Mouse (Mus musculus) right cerebral cortex, postnatal 4 days (tissue): ENCODE measurements around the gene Carmil2.

Source experiments
- DNase-seq: peaks from one replicate; pipeline ENCODE4 v3.0.0-alpha.2; 2022

The Carmil2 gene

GRCm38 (mm10) chr8:105685796-105686308 lies at the start of gene Carmil2:
TSS of gene Carmil2 (plus strand) at chr8:105686274.
- DNase-seq = no peak

GRCm38 (mm10) chr8:105636963-105637510 lies 49.0 kb upstream of the Carmil2 start, which contains the start of gene Agrp:
TSS of gene Agrp (minus strand) at chr8:105637393.
- peak; percentile 67 for DNase-seq

DNA sequence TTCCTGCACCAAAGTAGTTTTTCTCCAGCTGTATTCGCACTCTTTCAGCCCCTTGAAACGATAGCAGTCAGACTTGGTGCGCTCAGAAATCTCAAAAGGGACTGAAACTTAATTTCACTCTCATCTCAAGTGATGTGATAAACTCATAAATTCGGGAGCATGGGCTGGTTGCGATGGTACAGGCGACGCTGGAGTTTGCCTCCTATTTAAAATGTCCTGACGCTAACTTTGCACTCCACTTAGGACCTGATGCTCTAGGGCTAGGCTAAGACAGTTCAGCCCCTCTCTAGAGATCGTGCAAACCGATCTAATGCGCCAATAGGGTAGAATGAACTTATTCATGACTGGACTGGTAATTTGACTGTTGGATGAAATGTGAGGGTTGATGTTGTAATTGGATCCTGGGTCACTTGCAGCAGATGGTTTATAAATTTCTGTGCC lies 48.5 kb upstream of the Carmil2 start:
- no peak for DNase-seq

GRCm38 (mm10) chr8:105638510-105638909 lies 47.6 kb upstream of the Carmil2 start:
- DNase-seq = no peak

DNA sequence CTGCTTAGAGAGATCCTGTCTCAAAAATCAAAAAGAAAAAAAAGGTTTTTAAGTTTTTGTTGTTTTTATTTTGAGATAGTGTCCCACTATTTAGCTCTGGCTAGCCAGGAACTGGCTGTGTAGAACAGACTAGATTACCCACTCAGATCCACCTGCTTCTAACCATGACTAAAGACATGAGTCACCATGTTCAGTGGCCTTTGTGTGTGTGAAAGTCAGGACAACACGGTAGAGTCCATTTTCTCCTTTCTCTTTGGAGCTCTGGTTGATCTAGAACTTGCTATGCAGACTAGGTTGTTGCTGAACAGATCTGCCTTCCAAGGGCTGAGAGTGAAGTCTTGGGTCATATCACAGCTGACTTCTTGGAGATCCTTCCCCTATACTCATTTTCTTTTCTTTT lies 46.2 kb upstream of the Carmil2 start:
- no peak for DNase-seq

- no peak for DNase-seq
These were observed 45.6 kb upstream of the Carmil2 start for GRCm38 (mm10) chr8:105640511-105640910.

DNA sequence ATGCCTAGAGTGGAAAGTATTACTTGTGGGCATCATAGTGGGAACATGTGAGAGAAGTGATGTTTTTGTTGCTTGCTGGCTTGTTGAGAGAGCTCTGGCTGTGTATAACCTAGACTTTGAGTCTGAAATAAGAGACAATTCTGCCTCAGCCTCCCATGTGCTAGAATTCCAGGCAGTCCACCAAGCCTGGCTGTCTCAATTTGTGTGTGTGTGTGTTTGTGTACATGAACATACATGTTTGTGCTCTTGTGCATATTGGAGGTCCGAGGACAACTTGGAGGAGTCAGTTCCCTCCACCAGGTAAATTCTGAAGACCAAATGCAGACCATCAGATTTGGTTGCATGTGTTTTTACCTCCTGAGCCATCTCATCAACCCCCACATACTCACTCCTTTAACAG lies 40.9 kb upstream of the Carmil2 start:
- DNase-seq = no peak

DNA sequence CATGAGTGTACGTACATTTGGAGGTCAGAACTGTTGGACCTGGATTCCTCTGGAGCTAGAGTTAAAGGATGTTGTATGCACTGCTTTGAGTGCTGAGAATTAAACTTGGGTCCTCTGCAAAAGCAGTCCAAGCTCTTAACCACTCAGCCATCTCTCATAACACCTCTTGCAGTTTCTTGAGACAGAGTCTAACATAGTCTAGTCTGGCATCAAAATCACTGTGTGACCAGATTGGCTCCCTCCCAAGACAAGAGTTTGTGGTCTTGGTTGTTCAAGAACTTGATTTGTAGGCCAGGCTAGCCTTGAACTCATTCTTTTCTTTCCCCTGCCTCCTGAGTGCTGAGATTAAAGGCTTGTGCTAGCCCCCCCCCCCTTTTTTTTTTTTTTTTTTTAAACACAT lies 37.1 kb upstream of the Carmil2 start:
- DNase-seq = no peak

DNA sequence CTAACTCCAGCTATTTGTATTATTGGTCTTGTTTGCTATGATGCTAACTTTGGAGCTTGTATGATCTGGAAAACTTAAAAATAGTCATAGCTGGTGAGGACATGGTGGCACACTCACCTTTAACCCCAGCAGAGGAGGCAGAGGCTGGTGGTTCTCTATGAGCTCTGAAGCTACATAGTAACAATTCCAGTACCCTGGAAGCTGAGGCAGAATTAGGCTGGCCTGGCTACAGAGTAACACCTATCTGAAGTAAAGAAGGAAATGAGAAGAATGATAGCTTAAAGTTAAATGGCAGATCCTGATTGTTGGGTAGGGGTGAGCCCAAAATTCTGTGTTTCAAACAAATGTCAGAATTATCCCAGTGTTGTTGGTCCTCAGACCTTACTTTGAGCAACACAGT lies 28.4 kb upstream of the Carmil2 start:
- DNase-seq = no peak

GRCm38 (mm10) chr8:105661167-105661566 lies 24.9 kb upstream of the Carmil2 start:
- DNase-seq = no peak

DNA sequence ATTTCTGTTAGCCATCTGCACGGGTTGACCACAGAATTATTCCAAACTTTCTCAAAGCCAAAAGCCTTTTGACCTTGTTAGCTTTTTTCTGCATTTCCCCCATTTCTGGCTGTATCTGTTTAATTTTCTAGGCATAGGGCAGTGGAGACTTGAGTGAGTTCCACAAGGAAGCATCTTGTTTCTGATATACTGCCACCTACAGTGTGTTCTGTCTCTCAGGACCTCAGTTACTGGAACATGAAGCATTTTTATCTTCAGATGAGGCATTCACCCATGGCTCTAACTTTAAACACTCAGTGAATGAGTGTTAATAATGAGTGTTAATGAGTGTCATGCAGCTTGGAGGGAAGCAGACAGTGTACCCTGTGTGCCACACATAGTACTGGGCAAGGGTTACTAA lies 8.2 kb upstream of the Carmil2 start:
- no peak for DNase-seq

GRCm38 (mm10) chr8:105685325-105685724 lies 749 bp upstream of the Carmil2 start:
- DNase-seq = no peak

DNA sequence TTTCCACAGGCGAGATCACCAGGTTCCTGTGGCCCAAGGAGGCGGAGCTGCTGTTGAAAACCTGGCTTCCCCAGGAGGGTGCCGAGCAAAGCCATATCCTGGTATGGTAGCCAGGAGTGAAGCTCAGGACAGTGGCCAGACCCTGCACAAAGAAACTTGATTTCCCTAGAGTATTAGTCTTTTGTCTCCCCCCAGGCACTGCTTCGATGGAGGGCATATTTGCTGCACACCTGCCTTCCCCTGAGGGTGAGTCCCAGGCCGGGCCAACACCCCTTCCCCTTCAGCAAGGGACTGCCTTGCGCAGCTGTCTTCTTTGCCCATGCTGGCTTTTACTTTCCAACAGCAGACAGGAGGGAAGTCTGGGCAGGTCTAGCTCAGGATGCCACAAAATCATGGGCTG lies 477 bp downstream of the Carmil2 start:
- DNase-seq = no peak

GRCm38 (mm10) chr8:105687512-105687911 lies 1.4 kb downstream of the Carmil2 start:
- no peak for DNase-seq

DNA sequence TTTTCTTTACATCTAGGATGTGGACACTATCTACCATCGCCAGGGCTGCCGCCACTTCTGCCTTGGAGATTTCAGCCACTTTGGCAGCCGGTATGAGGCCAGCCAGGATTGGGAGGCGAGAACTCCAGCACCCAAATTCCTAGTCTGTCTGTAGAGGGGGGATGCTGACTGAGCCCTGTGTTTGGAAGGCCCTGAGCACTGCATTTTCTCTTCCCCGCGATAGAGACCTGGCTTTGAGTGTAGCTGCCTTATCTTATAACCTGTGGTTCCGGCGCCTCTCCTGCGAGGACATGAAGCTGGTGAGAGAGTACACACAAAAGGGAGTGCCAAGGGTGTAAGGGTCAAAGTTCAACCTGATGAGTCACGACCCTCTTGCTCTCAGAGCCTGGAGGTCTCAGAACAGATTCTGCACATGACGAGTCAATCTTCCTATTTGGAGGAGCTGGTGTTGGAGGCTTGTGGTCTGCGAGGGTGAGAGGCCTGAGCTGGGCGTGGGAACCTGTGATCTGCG lies 2.2 kb downstream of the Carmil2 start:
- no peak for DNase-seq

GRCm38 (mm10) chr8:105689256-105689982 lies 3.3 kb downstream of the Carmil2 start:
- no peak for DNase-seq

GRCm38 (mm10) chr8:105689983-105690360 lies 3.9 kb downstream of the Carmil2 start:
- no peak for DNase-seq

GRCm38 (mm10) chr8:105690978-105691377 lies 4.9 kb downstream of the Carmil2 start:
- no peak for DNase-seq

GRCm38 (mm10) chr8:105692449-105693182 lies 6.5 kb downstream of the Carmil2 start:
- DNase-seq = no peak

GRCm38 (mm10) chr8:105693648-105694047 lies 7.6 kb downstream of the Carmil2 start:
- DNase-seq = peak; percentile 85

GRCm38 (mm10) chr8:105694051-105694799 lies 8.2 kb downstream of the Carmil2 start:
- DNase-seq = peak; percentile 66

GRCm38 (mm10) chr8:105695080-105695780 lies 9.2 kb downstream of the Carmil2 start:
- DNase-seq = no peak
